Mouse (Mus musculus) midbrain, embryonic 12.5 days (tissue): Measurements from ENCODE around the gene Aldh8a1. TPM values are rescaled to one million over a fixed set of nuclear protein-coding genes. Genes with fewer than 3 reads are reported as not detected.

ENCODE experiments used
- ATAC-seq: fragments of 200-750 bp; cut with Nextera tagmentation; 2 replicates; pipeline ENCODE4 v1.8.0; 2017; ENCODE audit warnings: low read depth, moderate TSS enrichment, moderate library complexity; ENCODE audit not compliant: low FRiP score
- H3K27ac ChIP-seq: fragments of 300-500 bp; sonication (generic); replicated peaks from 2 replicates; pipeline ENCODE4 v1.5.1; 2016; ENCODE audit warnings: mild to moderate bottlenecking
- H3K27me3 ChIP-seq: fragments of 300-500 bp; sonication (generic); 2 replicates; pipeline ENCODE4 v1.6.1; 2016; ENCODE audit warnings: mild to moderate bottlenecking
- H3K36me3 ChIP-seq: fragments of 300-500 bp; sonication (generic); 2 replicates; pipeline ENCODE4 v1.6.1; 2016
- H3K4me1 ChIP-seq: fragments of 300-500 bp; sonication (generic); 2 replicates; pipeline ENCODE4 v1.6.1; 2016
- H3K4me2 ChIP-seq: fragments of 300-500 bp; sonication (generic); replicated peaks from 2 replicates; pipeline ENCODE4 v1.6.1; 2016; ENCODE audit warnings: mild to moderate bottlenecking, moderate library complexity
- H3K4me3 ChIP-seq: fragments of 300-500 bp; sonication (generic); 2 replicates; pipeline ENCODE4 v1.5.1; 2016; ENCODE audit warnings: mild to moderate bottlenecking
- H3K9ac ChIP-seq: fragments of 300-500 bp; sonication (generic); replicated peaks from 2 replicates; pipeline ENCODE4 v1.6.1; 2016; ENCODE audit warnings: mild to moderate bottlenecking, moderate library complexity
- H3K9me3 ChIP-seq: fragments of 300-500 bp; sonication (generic); 2 replicates; pipeline ENCODE4 v1.6.1; 2016; ENCODE audit warnings: mild to moderate bottlenecking
- WGBS: fragments of 180-500 bp; shearing (Covaris S2); methylation state at CpG from one replicate; pipeline ENCODE4 v1.1.7; 2016; 5-methylcytosine and 5-hydroxymethylcytosine counted together
- polyA plus RNA-seq: library from polyadenylated mRNA; unstranded; fragments of >200 nt; fragmentation: Nextera tagmentation; extraction: Ambion mirVana; gene quantifications from 2 replicates; pipeline ENCODE4 v1.2.1, GENCODE M21; 2016

Gene Aldh8a1
- 0.17 and 0.26 TPM in 2 replicates for polyA plus RNA-seq

GRCm38 (mm10) chr10:21376682-21377473, at the start of gene Aldh8a1:
Aldh8a1 (plus strand) TSS chr10:21377291.
- no peak within 1 kb of the TSS for H3K4me3 ChIP-seq
- H3K9ac ChIP-seq = no peak within 1 kb of the TSS
- no peaks in the 10 kb centered on the region for H3K27me3 ChIP-seq
- 89% methylated on average over 13 of the region's 13 CpGs for WGBS
- H3K36me3 ChIP-seq = no peaks in the 10 kb centered on the region
- no peak within 1 kb of the TSS for H3K4me2 ChIP-seq
- H3K27ac ChIP-seq = no peak within 1 kb of the TSS
- no peaks in the 10 kb centered on the region for H3K9me3 ChIP-seq
- no peak for ATAC-seq
- H3K4me1 ChIP-seq = no peaks in the 10 kb centered on the region

DNA sequence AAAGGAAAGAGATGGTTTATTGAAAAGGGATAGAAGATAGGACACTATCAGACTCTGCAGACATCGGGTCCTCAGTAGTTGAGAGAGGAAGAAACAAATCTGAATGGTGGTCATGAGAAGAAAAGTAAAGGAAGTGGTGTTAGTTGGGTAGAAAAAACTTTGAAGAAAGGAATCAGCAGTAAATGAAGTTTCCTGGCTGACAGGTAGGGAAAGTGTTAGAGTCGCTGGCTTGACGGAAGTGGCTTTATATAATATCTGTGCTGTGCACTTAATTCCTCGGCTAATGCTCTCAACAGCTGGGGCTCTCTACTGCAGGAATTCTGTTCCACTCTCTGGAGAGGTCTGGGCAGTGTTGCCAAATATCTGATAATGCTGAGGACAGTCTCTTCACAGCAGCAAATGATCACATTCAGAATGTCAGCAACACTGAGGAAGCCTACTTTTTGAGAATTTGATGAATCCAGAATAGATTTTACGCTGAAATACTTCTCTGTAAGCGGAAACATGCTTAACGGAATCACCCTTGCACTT, 49.4 kb upstream of the Aldh8a1 start:
- 94% methylated on average over 7 of the region's 7 CpGs for WGBS
- H3K9me3 ChIP-seq = no peaks in the 10 kb centered on the region

DNA sequence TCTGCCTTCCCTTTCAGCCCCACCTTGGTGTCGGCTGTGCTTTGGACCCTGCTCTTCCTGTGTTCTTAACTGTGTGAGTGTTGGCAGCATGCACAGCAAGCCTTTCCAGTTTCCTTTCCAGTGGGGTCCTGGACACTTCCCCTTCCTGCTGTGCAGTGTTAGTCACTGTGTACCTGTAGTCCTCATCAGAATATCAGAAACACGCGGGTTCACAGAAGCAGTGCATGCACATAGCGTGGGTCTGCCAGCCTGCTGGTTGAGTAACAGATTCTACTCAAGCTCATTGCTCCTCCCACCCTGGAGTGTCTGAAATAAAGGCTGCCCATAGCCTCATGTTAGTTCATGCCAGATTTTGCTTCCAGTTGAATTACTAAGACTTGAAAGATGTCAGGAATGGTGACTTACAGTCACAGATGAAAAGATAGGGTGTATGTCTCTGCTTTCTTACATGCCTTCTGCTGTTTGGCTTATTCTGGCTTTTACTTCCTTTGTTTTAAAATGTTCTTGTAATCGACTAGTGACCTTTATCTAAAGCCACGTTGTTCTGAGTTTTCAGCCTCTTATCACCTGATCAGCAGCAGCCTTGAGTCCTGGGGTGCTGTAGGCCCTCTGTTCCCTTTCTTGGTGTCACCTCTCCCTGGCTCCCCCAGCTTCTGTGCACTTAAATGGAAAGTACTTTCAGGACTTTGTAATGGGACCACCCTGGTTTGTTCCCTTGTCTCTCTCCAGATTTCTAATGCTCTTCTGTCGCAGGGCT, 42.6 kb upstream of the Aldh8a1 start:
- Histone ChIP-seq H3K36me3 (peaks cover 43% of the 10 kb centered on the region), H3K27ac (no peak overlapping the region), H3K27me3 (no peaks in the 10 kb centered on the region), H3K4me2 (no peak overlapping the region), H3K4me3 (no peak overlapping the region), H3K4me1 (no peaks in the 10 kb centered on the region), H3K9me3 (peaks cover 7% of the 10 kb centered on the region; the same call in 1 of the 2 replicates), H3K9ac (no peak overlapping the region)
- WGBS = 89% methylated on average over 7 of the region's 7 CpGs
- ATAC-seq = no peak

More for the DNA sequence above, 49.4 kb upstream of the Aldh8a1 start:
- Histone ChIP-seq H3K4me3 (no peak overlapping the region), H3K4me2 (no peak overlapping the region), H3K9ac (no peak overlapping the region), H3K36me3 (peaks cover 10% of the 10 kb centered on the region), H3K27ac (no peak overlapping the region), H3K27me3 (no peaks in the 10 kb centered on the region), H3K4me1 (no peaks in the 10 kb centered on the region)
- no peak for ATAC-seq

DNA sequence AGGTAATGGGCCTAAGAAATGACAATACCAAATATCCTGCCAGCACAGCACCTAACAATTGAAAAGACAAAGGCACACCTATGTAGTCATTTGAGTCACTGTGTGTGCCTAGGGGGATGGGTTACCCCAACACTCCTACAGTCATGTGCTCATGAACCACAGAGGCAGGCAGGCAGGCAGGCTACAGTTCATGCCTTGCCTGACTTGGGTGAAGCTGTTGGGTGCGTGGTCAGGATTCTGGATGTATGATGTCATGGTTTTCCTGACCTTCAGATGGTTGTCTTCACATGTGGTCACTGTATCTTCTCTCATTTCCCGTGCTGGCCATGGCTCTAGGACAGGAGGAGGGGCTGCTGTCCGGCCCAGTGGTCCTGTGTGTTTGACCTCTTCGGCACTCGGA, 41.6 kb upstream of the Aldh8a1 start:
- H3K36me3 ChIP-seq = peaks cover 46% of the 10 kb centered on the region
- H3K4me1 ChIP-seq = no peaks in the 10 kb centered on the region
- peaks cover 7% of the 10 kb centered on the region; the same call in 1 of the 2 replicates for H3K9me3 ChIP-seq
- no peak overlapping the region for H3K27ac ChIP-seq
- ATAC-seq = 0 out of 2 replicates have a peak, but pooled peaks have one; percentile 27
- H3K9ac ChIP-seq = no peak overlapping the region
- H3K4me3 ChIP-seq = no peak overlapping the region
- no peak overlapping the region for H3K4me2 ChIP-seq
- H3K27me3 ChIP-seq = no peaks in the 10 kb centered on the region
- 99% methylated on average over 5 of the region's 5 CpGs for WGBS

- H3K36me3 ChIP-seq = peaks cover 46% of the 10 kb centered on the region
- no peak overlapping the region for H3K9ac ChIP-seq
- H3K9me3 ChIP-seq = peaks cover 7% of the 10 kb centered on the region; the same call in 1 of the 2 replicates
- no peak overlapping the region for H3K4me3 ChIP-seq
- H3K4me1 ChIP-seq = no peaks in the 10 kb centered on the region
- no peaks in the 10 kb centered on the region for H3K27me3 ChIP-seq
- H3K4me2 ChIP-seq = no peak overlapping the region
- WGBS = 65% methylated on average over 2 of the region's 2 CpGs
- H3K27ac ChIP-seq = no peak overlapping the region
- no peak for ATAC-seq
Observed at GRCm38 (mm10) chr10:21337191-21337590, 39.9 kb upstream of the Aldh8a1 start.

DNA sequence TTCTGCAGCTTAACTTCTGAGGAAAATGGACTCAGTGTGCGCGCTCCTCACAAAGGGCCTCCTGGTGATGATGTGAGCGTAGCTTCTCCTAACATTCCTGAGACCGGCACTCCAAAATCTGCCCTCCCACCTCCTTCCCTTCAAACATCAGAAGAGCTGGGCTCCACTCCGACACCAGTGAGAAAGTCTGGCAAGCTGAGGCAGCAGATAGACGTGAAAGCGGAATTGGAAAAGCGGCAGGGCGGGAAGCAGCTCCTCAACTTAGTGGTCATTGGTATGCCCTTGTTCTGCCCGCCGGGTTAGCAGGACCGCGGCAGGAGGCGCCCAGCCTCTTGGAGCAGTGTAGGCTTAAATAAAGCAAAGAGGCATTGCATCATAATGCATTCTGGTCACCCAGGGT, 35.4 kb upstream of the Aldh8a1 start:
- Histone ChIP-seq H3K9me3 (peaks cover 4% of the 10 kb centered on the region; the same call in 1 of the 2 replicates), H3K9ac (no peak overlapping the region), H3K4me2 (no peak overlapping the region), H3K36me3 (peaks cover 55% of the 10 kb centered on the region), H3K27ac (no peak overlapping the region), H3K4me3 (no peak overlapping the region), H3K27me3 (no peaks in the 10 kb centered on the region), H3K4me1 (no peaks in the 10 kb centered on the region)
- ATAC-seq = no peak
- WGBS = 83% methylated on average over 14 of the region's 14 CpGs

GRCm38 (mm10) chr10:21342331-21343005, 34.6 kb upstream of the Aldh8a1 start:
- no peak for ATAC-seq
- 92% methylated on average over 11 of the region's 11 CpGs for WGBS
- H3K27me3 ChIP-seq = no peaks in the 10 kb centered on the region
- no peak overlapping the region for H3K4me2 ChIP-seq
- no peak overlapping the region for H3K9ac ChIP-seq
- no peaks in the 10 kb centered on the region for H3K9me3 ChIP-seq
- no peak overlapping the region for H3K27ac ChIP-seq
- peaks cover 55% of the 10 kb centered on the region for H3K36me3 ChIP-seq
- no peak overlapping the region for H3K4me3 ChIP-seq
- H3K4me1 ChIP-seq = no peaks in the 10 kb centered on the region

DNA sequence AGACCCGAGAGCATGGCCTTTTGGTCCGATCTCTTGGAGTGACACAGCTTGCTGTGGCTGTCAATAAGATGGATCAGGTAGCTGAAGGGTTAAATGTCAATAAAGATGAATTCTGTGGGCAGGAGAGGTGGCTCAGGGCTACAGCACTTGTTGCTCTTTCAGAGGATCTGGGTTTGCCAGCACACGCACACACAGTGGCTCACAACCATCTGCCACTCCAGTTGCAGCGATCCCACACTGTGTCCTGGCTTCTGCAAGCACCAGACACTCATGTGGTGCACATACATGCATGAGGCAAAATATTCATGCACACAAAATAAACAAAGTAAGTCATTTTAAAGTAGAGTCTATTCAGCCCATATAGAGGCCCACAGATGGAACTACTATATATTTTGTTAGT, 29.8 kb upstream of the Aldh8a1 start:
- H3K36me3 ChIP-seq = peaks cover 65% of the 10 kb centered on the region
- WGBS = 89% methylated on average over 4 of the region's 4 CpGs
- no peaks in the 10 kb centered on the region for H3K4me1 ChIP-seq
- no peaks in the 10 kb centered on the region for H3K27me3 ChIP-seq
- no peak overlapping the region for H3K4me2 ChIP-seq
- H3K4me3 ChIP-seq = no peak overlapping the region
- no peak overlapping the region for H3K27ac ChIP-seq
- H3K9ac ChIP-seq = no peak overlapping the region
- H3K9me3 ChIP-seq = no peaks in the 10 kb centered on the region
- ATAC-seq = no peak

GRCm38 (mm10) chr10:21349449-21349848, 27.6 kb upstream of the Aldh8a1 start:
- ATAC-seq = no peak
- no peaks in the 10 kb centered on the region for H3K9me3 ChIP-seq
- no peak overlapping the region for H3K4me3 ChIP-seq
- H3K27me3 ChIP-seq = no peaks in the 10 kb centered on the region
- no peak overlapping the region for H3K4me2 ChIP-seq
- no peak overlapping the region for H3K9ac ChIP-seq
- peaks cover 67% of the 10 kb centered on the region for H3K36me3 ChIP-seq
- H3K27ac ChIP-seq = no peak overlapping the region
- H3K4me1 ChIP-seq = no peaks in the 10 kb centered on the region
- 93% methylated on average over 5 of the region's 5 CpGs for WGBS

DNA sequence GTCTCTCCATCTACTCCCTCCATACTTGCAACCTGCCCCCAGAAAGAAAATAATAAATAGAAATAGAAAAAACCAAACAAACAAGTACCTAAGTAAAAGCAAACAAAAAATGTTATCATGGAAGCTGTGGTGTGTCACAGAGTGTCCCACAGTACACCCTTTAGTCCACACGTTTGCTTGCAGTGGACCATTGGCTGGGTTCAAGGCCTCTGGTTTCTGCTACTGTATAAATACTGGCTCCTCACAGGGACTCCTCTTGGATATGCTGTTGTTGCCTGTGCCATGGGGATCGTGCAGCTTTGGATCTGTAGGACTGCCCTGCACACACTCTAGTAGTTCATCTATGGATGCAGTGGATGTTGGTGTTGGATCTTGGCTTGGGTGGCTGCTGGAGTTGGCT, 27.1 kb upstream of the Aldh8a1 start:
- ATAC-seq = no peak
- Histone ChIP-seq H3K9me3 (no peaks in the 10 kb centered on the region), H3K4me2 (no peak overlapping the region), H3K27me3 (no peaks in the 10 kb centered on the region), H3K36me3 (peaks cover 71% of the 10 kb centered on the region), H3K27ac (no peak overlapping the region), H3K9ac (no peak overlapping the region), H3K4me1 (no peaks in the 10 kb centered on the region), H3K4me3 (no peak overlapping the region)
- WGBS = 91% methylated on average over 2 of the region's 2 CpGs

GRCm38 (mm10) chr10:21350531-21351515, 26.3 kb upstream of the Aldh8a1 start:
- peaks cover 66% of the 10 kb centered on the region for H3K36me3 ChIP-seq
- no peaks in the 10 kb centered on the region for H3K27me3 ChIP-seq
- 89% methylated on average over 11 of the region's 11 CpGs for WGBS
- no peak overlapping the region for H3K9ac ChIP-seq
- no peak overlapping the region for H3K4me2 ChIP-seq
- H3K4me1 ChIP-seq = no peaks in the 10 kb centered on the region
- ATAC-seq = no peak
- no peak overlapping the region for H3K4me3 ChIP-seq
- H3K9me3 ChIP-seq = no peaks in the 10 kb centered on the region
- H3K27ac ChIP-seq = no peak overlapping the region
